Mouse (Mus musculus) CH12.LX (cell line): ENCODE measurements at regions not wholly inside any gene's neighbourhood (a gene's known extent, or its start where the extent isn't known, plus 50 kb on each side); places are given as distances from the start of the nearest gene placed in this dataset.

Experiments used
- CTCF ChIP-seq, 2 experiments: IDR thresholded peaks in 1 of 2; conservative IDR thresholded peaks in 1 of 2; 2 replicates each; pipeline ENCODE4 v1.5.1; 2011 to 2012; ENCODE audit warnings: low read depth in 2 of 2, low read length in 2 of 2, improper control_type of control experiment in 1 of 2, inconsistent platforms in 1 of 2, mild to moderate bottlenecking in 1 of 2, moderate library complexity in 1 of 2
- EP300 ChIP-seq: IDR thresholded peaks from 2 replicates; pipeline ENCODE4 v1.6.1; 2011; ENCODE audit warnings: low read length, improper control_type of control experiment
- ETS1 ChIP-seq: conservative IDR thresholded peaks from 2 replicates; pipeline ENCODE4 v1.6.1; 2012; ENCODE audit warnings: low read depth, mild to moderate bottlenecking, inconsistent platforms, low read length, improper control_type of control experiment, moderate library complexity
- MAX ChIP-seq: IDR thresholded peaks from 2 replicates; pipeline ENCODE4 v1.6.1; 2011; ENCODE audit warnings: low read length, improper control_type of control experiment
- ZC3H11A ChIP-seq: IDR thresholded peaks from 2 replicates; pipeline ENCODE4 v1.6.1; 2012; ENCODE audit warnings: low read depth, mild to moderate bottlenecking, inconsistent platforms, low read length, improper control_type of control experiment

DNA sequence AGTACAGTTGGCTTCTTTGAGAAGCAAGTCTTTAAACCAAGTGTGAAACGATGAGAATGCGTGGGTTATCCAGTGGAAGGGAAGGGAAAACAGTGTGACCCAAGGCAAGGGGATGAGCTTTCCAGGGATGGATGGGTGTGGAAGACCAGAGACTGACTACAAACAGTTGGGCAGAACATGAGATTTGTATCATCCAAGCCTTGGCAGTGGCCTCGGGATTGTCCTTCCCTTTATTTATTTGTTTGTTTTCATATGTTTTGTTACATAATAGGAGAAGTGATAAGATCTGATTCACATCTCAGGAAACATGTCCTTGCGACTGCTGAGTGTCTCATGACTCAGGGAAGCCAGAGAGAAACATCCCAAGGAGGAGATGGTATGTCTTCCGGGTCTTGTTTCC, 585.4 kb upstream of the Nox3 start:
- TF ChIP-seq MAX, result no peak
- TF ChIP-seq ETS1, result no peak
- no peak for TF ChIP-seq EP300
- no peak for TF ChIP-seq CTCF (conservative IDR thresholded peaks at IDR 0.05 in 1 of 2, IDR thresholded peaks at IDR 0.05 in 1 of 2; ENCODE audit: low read depth in 2 of 2, low read length in 2 of 2)
- TF ChIP-seq ZC3H11A, result no peak
